Mouse (Mus musculus) MEL (cell line): Measurements from ENCODE around the gene Slc16a6.

Experiments used
- CTCF ChIP-seq, 3 experiments: IDR thresholded peaks in 2 of 3; conservative IDR thresholded peaks in 1 of 3; 2 replicates each; pipeline ENCODE4 v1.5.1; 2011 to 2012; ENCODE audit warnings: low read length in 3 of 3, low read depth in 2 of 3, mild to moderate bottlenecking in 2 of 3, improper control_type of control experiment in 1 of 3, inconsistent platforms in 1 of 3, mixed read lengths in 1 of 3, moderate library complexity in 1 of 3; ENCODE audit not compliant: control insufficient read depth in 1 of 3, insufficient read depth in 1 of 3, poor library complexity in 1 of 3, severe bottlenecking in 1 of 3
- E2F4 ChIP-seq: IDR thresholded peaks from 2 replicates; pipeline ENCODE4 v1.6.1; 2011; ENCODE audit warnings: low read depth, low read length, improper control_type of control experiment, borderline replicate concordance
- EP300 ChIP-seq, 2 experiments: IDR thresholded peaks; 2 replicates each; pipeline ENCODE4 v1.6.1; 2011; ENCODE audit warnings: improper control_type of control experiment in 2 of 2, low read length in 2 of 2, low read depth in 1 of 2, mild to moderate bottlenecking in 1 of 2
- GATA1 ChIP-seq: IDR thresholded peaks from 2 replicates; pipeline ENCODE4 v1.6.1; 2011; ENCODE audit warnings: low read depth, low read length, improper control_type of control experiment
- POLR2AphosphoS2 ChIP-seq: IDR thresholded peaks from 2 replicates; pipeline ENCODE4 v1.6.1; 2011; ENCODE audit warnings: low read length, improper control_type of control experiment
- SIN3A ChIP-seq: IDR thresholded peaks from 2 replicates; pipeline ENCODE4 v1.6.1; 2012; ENCODE audit warnings: low read length, improper control_type of control experiment, inconsistent platforms
- SMC3 ChIP-seq: IDR thresholded peaks from 2 replicates; pipeline ENCODE4 v1.6.1; 2011; ENCODE audit warnings: low read depth, low read length, improper control_type of control experiment
- TBP ChIP-seq: IDR thresholded peaks from 2 replicates; pipeline ENCODE4 v1.8.0; 2011; ENCODE audit warnings: low read depth, low read length, improper control_type of control experiment
- USF1 ChIP-seq: IDR thresholded peaks from 2 replicates; pipeline ENCODE4 v1.6.1; 2014; ENCODE audit warnings: low read depth, mild to moderate bottlenecking, inconsistent platforms, low read length, improper control_type of control experiment, moderate library complexity

GRCm38 (mm10) chr11:109421205-109421604 lies 52.2 kb downstream of the Slc16a6 start:
- no peak for TF ChIP-seq SMC3
- no peak for TF ChIP-seq E2F4
- TF ChIP-seq EP300 (IDR thresholded peaks at IDR 0.05; ENCODE audit: low read depth in 1 of 2, low read length in 2 of 2) = no peak
- no peak for TF ChIP-seq SIN3A
- TF ChIP-seq POLR2AphosphoS2 = no peak
- no peak for TF ChIP-seq CTCF (IDR thresholded peaks at IDR 0.05 in 2 of 3, conservative IDR thresholded peaks at IDR 0.05 in 1 of 3; ENCODE audit: control insufficient read depth in 1 of 3, insufficient read depth in 1 of 3, low read depth in 2 of 3, low read length in 3 of 3, poor library complexity in 1 of 3, severe bottlenecking in 1 of 3)
- TF ChIP-seq GATA1 = no peak
- no peak for TF ChIP-seq TBP
- no peak for TF ChIP-seq USF1
